Mouse (Mus musculus) forebrain, embryonic 10.5 days (tissue): ENCODE data around the gene Cmpk2. TPM values are rescaled to one million over a fixed set of nuclear protein-coding genes. Genes with fewer than 3 reads are reported as not detected.
"Not testable (repeated sequence)": the region's sequence is repeated elsewhere in the genome, so short reads cannot be mapped to it uniquely, and the experiment has no call there.

Experiments
- DNase-seq: peaks from one replicate; pipeline ENCODE4 v3.0.0-alpha.2; 2017; ENCODE audit warnings: low spot score; ENCODE audit errors: extremely low spot score
- H3K27ac ChIP-seq: fragments of 300-500 bp; sonication (generic); 2 replicates; pipeline ENCODE4 v1.5.1; 2016; ENCODE audit warnings: mild to moderate bottlenecking
- H3K27me3 ChIP-seq: fragments of 300-500 bp; sonication (generic); 2 replicates; pipeline ENCODE4 v1.6.1; 2016; ENCODE audit warnings: mild to moderate bottlenecking; ENCODE audit not compliant: poor library complexity, severe bottlenecking
- H3K36me3 ChIP-seq: fragments of 300-500 bp; sonication (generic); replicated peaks from 2 replicates; pipeline ENCODE4 v1.6.1; 2016; ENCODE audit warnings: mild to moderate bottlenecking, moderate library complexity
- H3K4me1 ChIP-seq: fragments of 300-500 bp; sonication (generic); 2 replicates; pipeline ENCODE4 v1.6.1; 2016
- H3K4me3 ChIP-seq: fragments of 300-500 bp; sonication (generic); 2 replicates; pipeline ENCODE4 v1.5.1; 2016; ENCODE audit warnings: mild to moderate bottlenecking, moderate library complexity
- H3K9me3 ChIP-seq: fragments of 300-500 bp; sonication (generic); 2 replicates; pipeline ENCODE4 v1.6.1; 2016; ENCODE audit warnings: mild to moderate bottlenecking, moderate library complexity
- WGBS: fragments of 180-500 bp; shearing (Covaris S2); methylation state at CpG from one replicate; pipeline ENCODE4 v1.1.7; 2016; 5-methylcytosine and 5-hydroxymethylcytosine counted together
- polyA plus RNA-seq: library from polyadenylated mRNA; unstranded; fragments of >200 nt; fragmentation: Nextera tagmentation; extraction: Ambion mirVana; gene quantifications from 2 replicates; pipeline ENCODE4 v1.2.1, GENCODE M21; 2016

The Cmpk2 gene
- polyA plus RNA-seq, 1 experiment from 2014 or later: 4.2 TPM

- no peaks in the 10 kb centered on the region for H3K36me3 ChIP-seq
- H3K27me3 ChIP-seq: no peaks in the 10 kb centered on the region
- no peak within 1 kb of the TSS for H3K4me3 ChIP-seq
- 64% methylated on average over 13 of the region's 13 CpGs for WGBS
- peaks cover 10% of the 10 kb centered on the region for H3K4me1 ChIP-seq
- peak within 1 kb of the TSS; percentile 13; the same call in 1 of the 2 replicates for H3K27ac ChIP-seq
- DNase-seq: no peak
- no peaks in the 10 kb centered on the region for H3K9me3 ChIP-seq
These were observed 12.8 kb upstream of the Cmpk2 start, which contains the start of gene Rsad2 for GRCm38 (mm10) chr12:26456028-26456698. Rsad2 (minus strand) TSS chr12:26456452.

DNA sequence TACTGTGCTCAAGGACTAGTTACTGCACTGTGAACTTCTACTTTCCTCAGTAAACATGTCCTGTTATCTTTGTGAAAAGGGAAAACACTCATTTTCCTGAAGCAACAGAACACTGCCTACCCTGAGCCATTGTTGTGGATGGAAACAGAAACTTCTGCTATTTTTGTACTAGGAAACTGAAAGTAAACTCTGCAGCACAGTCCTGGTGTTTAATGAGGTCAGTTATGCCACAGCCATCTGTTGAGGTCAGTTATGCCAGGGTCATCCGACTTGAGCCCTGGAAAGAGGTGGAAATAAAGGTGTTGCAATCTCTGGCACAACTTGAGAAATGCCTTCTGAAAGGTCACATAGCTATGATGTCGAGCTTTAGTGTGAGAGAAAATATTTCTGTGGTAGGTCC is 8.9 kb upstream of the Cmpk2 start:
- H3K27ac ChIP-seq: no peak overlapping the region
- H3K4me3 ChIP-seq: no peak overlapping the region
- DNase-seq: no peak
- H3K36me3 ChIP-seq: no peaks in the 10 kb centered on the region
- H3K4me1 ChIP-seq: peaks cover 10% of the 10 kb centered on the region
- H3K9me3 ChIP-seq: no peaks in the 10 kb centered on the region
- WGBS: 73% methylated on average over 2 of the region's 2 CpGs
- H3K27me3 ChIP-seq: no peaks in the 10 kb centered on the region

DNA sequence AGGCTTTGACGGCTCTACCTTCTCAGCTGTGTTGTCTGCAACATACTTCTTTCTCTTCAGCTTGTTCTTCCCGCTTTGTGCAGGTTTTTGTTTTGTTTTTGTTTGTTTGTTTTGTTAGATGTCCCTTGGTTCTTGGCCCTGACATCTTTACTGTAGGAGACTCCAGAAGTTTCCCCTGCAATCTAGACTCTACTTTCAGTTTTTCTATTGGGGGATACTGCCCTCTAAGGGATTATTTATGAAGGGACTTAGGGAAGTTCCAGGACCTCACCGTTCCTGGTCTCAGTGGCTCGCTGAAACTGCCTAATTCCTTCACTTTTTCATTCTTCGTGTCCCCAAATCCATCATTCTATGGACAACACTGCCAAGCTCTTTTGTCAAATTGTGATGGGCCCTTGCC is 3.4 kb upstream of the Cmpk2 start:
- Histone ChIP-seq H3K27me3 (peaks cover 12% of the 10 kb centered on the region), H3K36me3 (no peaks in the 10 kb centered on the region), H3K4me3 (no peak overlapping the region), H3K4me1 (peaks cover 22% of the 10 kb centered on the region), H3K27ac (no peak overlapping the region), H3K9me3 (no peaks in the 10 kb centered on the region)
- no peak for DNase-seq
- 79% methylated on average over 5 of the region's 5 CpGs for WGBS

GRCm38 (mm10) chr12:26470042-26470409 is 1.0 kb downstream of the Cmpk2 start:
- Histone ChIP-seq H3K4me3 (peak overlapping the region; percentile 81), H3K36me3 (no peaks in the 10 kb centered on the region), H3K4me1 (peaks cover 23% of the 10 kb centered on the region), H3K9me3 (no peaks in the 10 kb centered on the region), H3K27me3 (peaks cover 17% of the 10 kb centered on the region), H3K27ac (peak overlapping the region; percentile 92)
- 36% methylated on average over 6 of the region's 6 CpGs for WGBS
- DNase-seq: no peak

DNA sequence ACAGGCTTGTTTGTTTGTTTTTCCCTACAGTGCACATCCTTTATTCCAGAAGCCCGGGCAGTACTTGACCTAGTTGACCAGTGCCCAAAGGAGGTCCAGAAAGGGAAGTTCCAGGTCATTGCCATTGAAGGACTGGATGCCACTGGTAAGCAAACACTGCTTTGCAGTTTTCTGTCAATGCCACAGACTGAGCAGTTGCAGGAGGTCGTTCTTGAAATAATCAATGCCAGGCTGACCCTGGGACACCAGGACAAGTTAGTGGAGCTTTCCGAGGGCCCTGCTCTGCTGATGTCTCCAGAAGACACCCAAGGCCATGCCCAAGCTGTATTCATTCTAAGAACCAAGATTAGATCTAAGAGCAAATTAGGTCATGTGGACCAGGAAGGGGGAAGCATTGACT is 2.4 kb downstream of the Cmpk2 start:
- DNase-seq: no peak
- Histone ChIP-seq H3K9me3 (no peaks in the 10 kb centered on the region), H3K4me1 (peaks cover 23% of the 10 kb centered on the region), H3K27me3 (peaks cover 17% of the 10 kb centered on the region), H3K27ac (no peak overlapping the region), H3K4me3 (no peak overlapping the region), H3K36me3 (no peaks in the 10 kb centered on the region)
- WGBS: 79% methylated on average over 3 of the region's 3 CpGs

GRCm38 (mm10) chr12:26472770-26473481 is 3.9 kb downstream of the Cmpk2 start:
- no peak for DNase-seq
- Histone ChIP-seq H3K9me3 (no peaks in the 10 kb centered on the region), H3K27me3 (peaks cover 12% of the 10 kb centered on the region), H3K4me3 (no peak overlapping the region), H3K27ac (no peak overlapping the region), H3K36me3 (no peaks in the 10 kb centered on the region), H3K4me1 (peaks cover 23% of the 10 kb centered on the region)
- 87% methylated on average over 3 of the region's 3 CpGs for whole genome bisulfite sequencing

DNA sequence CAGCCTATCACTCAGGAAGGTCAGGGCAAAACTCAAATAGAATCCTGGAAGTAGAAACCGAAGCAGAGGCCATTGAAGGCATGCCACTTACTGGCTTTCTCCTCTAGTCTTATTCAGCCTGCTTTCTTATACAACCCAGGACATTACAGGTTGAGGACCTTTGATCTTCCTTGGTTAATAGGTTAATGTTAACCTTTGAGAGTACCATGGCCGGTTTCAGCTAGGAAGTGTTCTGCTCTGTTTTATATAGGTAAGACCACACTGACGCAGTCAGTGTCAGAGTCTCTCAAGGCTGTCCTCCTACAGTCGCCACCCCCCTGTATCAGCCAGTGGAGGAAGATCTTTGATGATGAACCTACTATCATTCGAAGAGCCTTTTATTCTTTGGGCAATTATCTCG is 4.7 kb downstream of the Cmpk2 start:
- Histone ChIP-seq H3K4me3 (no peak overlapping the region), H3K27me3 (peaks cover 7% of the 10 kb centered on the region; the same call in 1 of the 2 replicates), H3K4me1 (peaks cover 19% of the 10 kb centered on the region), H3K9me3 (no peaks in the 10 kb centered on the region), H3K27ac (no peak overlapping the region), H3K36me3 (0 out of 2 replicates have a peak, but pooled peaks cover 3% of the 10 kb centered on the region)
- no peak for DNase-seq
- 87% methylated on average over 6 of the region's 6 CpGs for WGBS

- no peaks in the 10 kb centered on the region for H3K4me1 ChIP-seq
- H3K27ac ChIP-seq: no peak overlapping the region
- no peaks in the 10 kb centered on the region for H3K27me3 ChIP-seq
- WGBS: 91% methylated on average over 5 of the region's 5 CpGs
- no peak overlapping the region for H3K4me3 ChIP-seq
- H3K9me3 ChIP-seq: no peaks in the 10 kb centered on the region
- 0 out of 2 replicates have a peak, but pooled peaks cover 3% of the 10 kb centered on the region for H3K36me3 ChIP-seq
- DNase-seq: no peak
These were observed 8.2 kb downstream of the Cmpk2 start for GRCm38 (mm10) chr12:26477198-26477597.

DNA sequence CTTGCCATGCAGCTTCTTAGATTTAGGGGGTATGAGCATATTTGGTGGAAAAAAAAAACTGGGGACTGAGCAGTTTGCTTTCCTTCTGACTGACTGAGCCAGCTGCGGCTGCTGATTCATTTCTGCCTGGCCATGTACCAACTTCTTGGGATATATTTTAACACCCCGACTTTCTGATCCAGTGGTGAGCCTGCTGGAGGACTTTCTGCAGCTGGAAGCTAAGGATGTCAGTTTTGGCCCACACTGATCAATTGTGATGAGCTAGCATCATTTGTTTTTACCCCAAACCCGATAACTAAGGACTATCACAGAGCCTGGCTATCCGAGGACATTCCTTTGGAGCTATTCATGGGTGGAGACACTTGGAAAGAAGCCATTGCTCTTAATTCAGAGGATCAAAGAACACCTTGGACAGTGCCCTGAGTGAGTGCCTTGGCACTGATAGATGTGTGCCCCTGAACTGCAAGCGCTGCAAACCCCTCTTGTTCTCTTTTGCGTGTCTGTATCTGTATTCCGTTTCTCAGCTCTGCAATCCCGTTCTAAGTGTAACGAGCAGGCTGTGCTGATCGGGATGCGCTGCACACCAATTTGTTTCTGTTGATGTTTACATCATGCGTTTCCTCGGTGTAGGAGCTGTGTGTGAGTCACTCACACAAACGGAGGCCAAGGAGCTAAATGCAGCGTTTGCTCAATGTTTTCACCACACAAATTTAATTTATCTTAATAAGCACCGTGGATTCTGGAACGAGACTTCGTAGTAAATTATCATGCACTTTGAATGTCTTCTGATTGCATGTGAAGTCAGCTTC is 9.4 kb downstream of the Cmpk2 start:
- no peaks in the 10 kb centered on the region for H3K27me3 ChIP-seq
- WGBS: 92% methylated on average over 18 of the region's 18 CpGs
- H3K9me3 ChIP-seq: no peaks in the 10 kb centered on the region
- DNase-seq: no peak
- no peak overlapping the region for H3K4me3 ChIP-seq
- 0 out of 2 replicates have a peak, but pooled peaks cover 3% of the 10 kb centered on the region for H3K36me3 ChIP-seq
- H3K27ac ChIP-seq: no peak overlapping the region
- no peaks in the 10 kb centered on the region for H3K4me1 ChIP-seq

- WGBS: 92% methylated on average over 12 of the region's 12 CpGs
- peaks cover 17% of the 10 kb centered on the region for H3K4me1 ChIP-seq
These were observed 17.0 kb downstream of the Cmpk2 start for GRCm38 (mm10) chr12:26485738-26486580.

DNA sequence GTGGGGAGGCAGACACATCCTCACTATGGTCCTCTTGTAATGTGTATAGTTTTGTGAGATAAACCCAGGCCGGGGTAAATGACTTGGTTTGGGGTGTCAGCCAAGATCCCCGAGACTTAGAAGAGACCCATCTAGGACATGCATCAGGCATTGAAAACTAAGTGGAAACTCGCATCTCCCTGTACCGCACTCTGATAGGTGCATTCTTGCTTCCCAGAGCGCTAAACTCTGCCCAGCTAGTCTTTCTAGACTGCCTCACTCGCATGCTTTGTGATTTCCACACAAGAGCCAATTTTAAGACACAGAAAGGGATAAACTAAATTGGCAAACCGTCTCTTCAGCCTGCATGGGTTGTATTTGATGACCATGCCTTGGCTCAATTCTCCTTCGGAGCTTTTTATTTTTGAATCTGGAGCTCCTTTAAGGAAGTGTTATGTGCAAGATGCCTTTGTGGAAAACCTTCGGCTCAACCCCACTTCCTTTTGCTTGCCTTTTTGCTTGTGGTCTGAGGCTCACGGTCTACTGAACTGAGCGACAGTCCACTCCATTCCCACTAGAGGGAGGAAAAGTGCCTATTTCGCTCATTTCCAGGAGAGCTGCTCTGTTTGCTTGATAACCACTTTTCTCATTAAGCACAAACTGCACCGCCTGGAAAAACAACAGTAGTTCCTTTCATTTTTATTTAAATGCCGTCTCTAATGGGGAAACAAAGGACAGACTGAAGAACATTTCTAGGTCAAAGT is 19.0 kb downstream of the Cmpk2 start:
- peaks cover 17% of the 10 kb centered on the region for H3K4me1 ChIP-seq
- H3K27ac ChIP-seq: peak overlapping the region; percentile 54; the same call in 1 of the 2 replicates
- DNase-seq: peak; percentile 44
- no peak overlapping the region for H3K4me3 ChIP-seq
- no peaks in the 10 kb centered on the region for H3K36me3 ChIP-seq
- H3K9me3 ChIP-seq: no peaks in the 10 kb centered on the region
- 44% methylated on average over 14 of the region's 14 CpGs for WGBS
- H3K27me3 ChIP-seq: peaks cover 30% of the 10 kb centered on the region

More at GRCm38 (mm10) chr12:26485738-26486580, 17.0 kb downstream of the Cmpk2 start:
- DNase-seq, H3K36me3 ChIP-seq, H3K4me3 ChIP-seq, H3K27ac ChIP-seq, H3K9me3 ChIP-seq: not testable (repeated sequence)
- peaks cover 30% of the 10 kb centered on the region for H3K27me3 ChIP-seq
